ENCODE assay signal across 12 mouse cellular contexts in genomic region chr7:96708561-96708960, GRCm38 (mm10).
"Had no signal": no experiment of that assay in that cellular context is flagged by ENCODE, and none has a peak within 500 bp of the region (broad histone marks: within the 10 kb centered on the region; RNA-seq: fewer than 3 reads in every experiment).

No protein-coding gene starts in this region.

- H3K27ac ChIP-seq: kidney, embryonic 15.5 days; limb, embryonic 10.5 days; liver, embryonic 15.5 days; neural tube, embryonic 15.5 days had no signal

- H3K4me1 ChIP-seq: kidney, embryonic 15.5 days; neural tube, embryonic 15.5 days had no signal

- H3K4me3 ChIP-seq: kidney, embryonic 15.5 days; limb, embryonic 10.5 days; liver, embryonic 15.5 days; myocyte; neural tube, embryonic 15.5 days had no signal

- DNase-seq: kidney, adult 18-20 months; kidney, postnatal 14 days; layer of hippocampus, adult 9-11 months; lung, adult 2 months; lung, postnatal 36 days; midbrain, embryonic 14.5 days; thymus, postnatal 36 days had no signal
